Mouse (Mus musculus) cerebellum, adult 11-12 months (tissue): ENCODE measurements around the gene Arfgef3.
"Not testable (repeated sequence)": the region's sequence is repeated elsewhere in the genome, so short reads cannot be mapped to it uniquely, and the experiment has no call there.

Source experiments
- DNase-seq: peaks from one replicate; pipeline ENCODE4 v3.0.0; 2022

The Arfgef3 gene

GRCm38 (mm10) chr10:18572581-18572980, 171.2 kb downstream of the Arfgef3 start:
- no peak for DNase-seq

- DNase-seq = peak; percentile 22
Measured at GRCm38 (mm10) chr10:18562940-18563339, 180.8 kb downstream of the Arfgef3 start.

GRCm38 (mm10) chr10:18561445-18561844, 182.3 kb downstream of the Arfgef3 start:
- DNase-seq = no peak

GRCm38 (mm10) chr10:18559076-18559475, 184.7 kb downstream of the Arfgef3 start:
- DNase-seq = not testable (repeated sequence)

- DNase-seq = no peak
Measured at GRCm38 (mm10) chr10:18549321-18550216, 194.2 kb downstream of the Arfgef3 start.

- no peak for DNase-seq
Measured at GRCm38 (mm10) chr10:18547381-18547780, 196.4 kb downstream of the Arfgef3 start.

- DNase-seq = peak; percentile 68
Measured at GRCm38 (mm10) chr10:18545813-18546235, 197.9 kb downstream of the Arfgef3 start, which contains the start of gene Hebp2. Gene Hebp2, minus strand, starts transcription at chr10:18546076.

GRCm38 (mm10) chr10:18545309-18545708, 198.4 kb downstream of the Arfgef3 start:
- no peak for DNase-seq

- no peak for DNase-seq
Measured at GRCm38 (mm10) chr10:18536889-18537288, 206.9 kb downstream of the Arfgef3 start.

- no peak for DNase-seq
Measured at GRCm38 (mm10) chr10:18532293-18532692, 211.5 kb downstream of the Arfgef3 start.
